Mouse (Mus musculus) CD4-positive, CD25-positive, alpha-beta regulatory T cell, adult 2 months (primary cell): ENCODE data around the gene Hyal2.

ENCODE experiments used
- DNase-seq: peaks from one replicate; pipeline ENCODE4 v3.0.0-alpha.2; 2012; ENCODE audit warnings: low read depth, low spot score

Hyal2 gene

GRCm38 (mm10) chr9:107567702-107568319, at the start of gene Hyal2:
TSS of gene Hyal2 (plus strand) at chr9:107567945.
- no peak for DNase-seq

DNA sequence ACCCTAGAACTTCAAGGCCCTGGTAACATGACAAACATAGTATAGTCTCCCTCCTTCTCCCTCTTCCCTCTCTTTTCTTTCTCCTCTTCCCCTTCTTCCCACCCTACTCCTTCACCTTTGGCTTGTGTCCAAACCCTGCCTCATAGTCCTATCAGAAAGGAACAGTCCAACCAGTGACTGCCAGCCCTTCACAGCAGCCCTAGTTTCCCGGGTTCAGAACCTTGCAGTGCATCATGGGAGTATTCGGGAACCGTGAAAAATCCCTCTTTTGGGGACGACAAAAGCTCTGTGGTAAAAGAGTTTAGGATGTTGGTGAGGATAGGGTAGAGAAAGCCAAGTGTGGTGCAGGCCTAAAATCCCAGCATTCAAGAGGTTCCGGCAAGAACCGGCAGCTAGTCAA, 47.4 kb upstream of the Hyal2 start:
- no peak for DNase-seq

GRCm38 (mm10) chr9:107521190-107521589, 46.6 kb upstream of the Hyal2 start:
- peak; percentile 47 for DNase-seq

- DNase-seq = peak; percentile 58
These were observed 45.9 kb upstream of the Hyal2 start for GRCm38 (mm10) chr9:107521711-107522399.

DNA sequence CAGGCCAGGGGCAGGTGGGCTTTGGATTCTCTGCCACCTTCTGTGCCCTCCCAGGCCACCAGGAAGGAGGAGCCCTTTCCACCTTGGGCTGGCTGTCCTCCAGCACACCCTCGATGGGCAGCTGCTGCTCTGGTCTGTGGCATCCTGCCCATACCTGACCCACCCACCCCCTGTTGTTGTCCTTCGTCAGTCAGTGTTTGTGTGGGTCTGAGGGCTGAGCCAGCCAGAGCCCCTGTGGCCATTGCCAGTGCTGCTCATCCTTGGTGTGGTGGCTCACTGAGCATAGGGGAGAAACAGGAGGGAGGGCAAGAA, 45.4 kb upstream of the Hyal2 start:
- no peak for DNase-seq

GRCm38 (mm10) chr9:107526198-107527026, 41.3 kb upstream of the Hyal2 start:
- peak; percentile 85 for DNase-seq

DNA sequence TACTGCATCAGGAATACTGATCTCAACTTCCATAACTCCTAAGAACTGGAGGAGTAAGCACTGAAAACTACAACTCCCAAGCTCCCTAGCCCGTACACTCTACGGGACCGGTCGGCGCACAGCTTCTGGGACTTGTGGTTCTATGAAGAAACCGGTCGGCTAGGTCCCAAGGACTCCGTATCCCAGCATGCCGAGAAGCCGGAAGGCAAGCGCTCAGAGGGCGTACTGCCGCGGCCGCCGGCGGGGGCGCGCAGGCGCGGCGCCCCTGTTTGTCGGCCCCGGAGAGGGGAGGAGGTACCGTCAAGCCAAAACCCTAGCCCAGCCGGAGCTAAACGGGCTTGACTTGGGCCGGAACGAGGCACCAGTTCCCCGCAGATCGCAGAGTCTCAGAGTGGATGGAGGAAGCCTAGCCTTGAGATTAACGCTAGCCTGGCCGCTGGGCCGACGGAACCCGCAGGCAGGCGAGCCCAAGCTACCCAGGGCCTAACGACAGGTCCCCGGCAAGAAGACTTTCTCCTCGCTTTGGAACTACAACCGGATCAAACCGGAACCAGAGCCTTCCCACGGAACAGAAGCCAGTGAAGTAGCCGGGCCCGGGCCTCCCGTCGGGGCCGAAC, 33.8 kb upstream of the Hyal2 start, which contains the start of gene Tmem115:
Gene Tmem115 (plus strand): TSS at position 155 of the 617 bp plus-strand sequence.
- DNase-seq = peak; percentile 94

DNA sequence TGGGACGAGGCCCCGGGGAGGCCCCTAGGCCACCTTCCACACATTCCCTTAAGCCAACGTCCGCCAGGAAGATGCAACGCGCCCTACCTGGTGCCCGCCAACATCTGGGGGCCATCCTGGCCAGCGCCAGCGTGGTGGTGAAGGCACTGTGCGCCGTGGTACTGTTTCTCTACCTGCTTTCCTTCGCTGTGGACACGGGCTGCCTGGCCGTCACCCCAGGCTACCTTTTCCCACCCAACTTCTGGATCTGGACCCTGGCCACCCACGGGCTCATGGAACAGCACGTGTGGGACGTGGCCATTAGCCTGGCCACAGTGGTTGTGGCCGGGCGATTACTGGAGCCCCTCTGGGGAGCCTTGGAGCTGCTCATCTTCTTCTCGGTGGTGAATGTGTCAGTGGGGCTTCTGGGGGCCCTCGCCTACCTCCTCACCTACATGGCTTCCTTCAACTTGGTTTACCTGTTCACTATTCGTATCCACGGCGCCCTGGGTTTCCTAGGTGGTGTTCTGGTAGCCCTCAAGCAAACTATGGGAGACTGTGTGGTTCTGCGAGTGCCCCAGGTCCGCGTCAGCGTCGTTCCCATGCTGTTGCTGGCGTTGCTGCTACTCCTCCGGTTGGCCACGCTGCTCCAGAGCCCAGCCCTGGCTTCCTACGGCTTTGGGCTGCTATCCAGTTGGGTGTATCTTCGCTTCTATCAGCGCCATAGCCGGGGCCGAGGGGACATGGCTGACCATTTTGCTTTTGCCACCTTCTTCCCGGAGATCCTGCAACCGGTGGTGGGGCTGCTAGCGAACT, 33.1 kb upstream of the Hyal2 start:
- DNase-seq = no peak

GRCm38 (mm10) chr9:107538231-107538630, 29.5 kb upstream of the Hyal2 start:
- no peak for DNase-seq

GRCm38 (mm10) chr9:107538711-107539110, 29.0 kb upstream of the Hyal2 start:
- DNase-seq = no peak

DNA sequence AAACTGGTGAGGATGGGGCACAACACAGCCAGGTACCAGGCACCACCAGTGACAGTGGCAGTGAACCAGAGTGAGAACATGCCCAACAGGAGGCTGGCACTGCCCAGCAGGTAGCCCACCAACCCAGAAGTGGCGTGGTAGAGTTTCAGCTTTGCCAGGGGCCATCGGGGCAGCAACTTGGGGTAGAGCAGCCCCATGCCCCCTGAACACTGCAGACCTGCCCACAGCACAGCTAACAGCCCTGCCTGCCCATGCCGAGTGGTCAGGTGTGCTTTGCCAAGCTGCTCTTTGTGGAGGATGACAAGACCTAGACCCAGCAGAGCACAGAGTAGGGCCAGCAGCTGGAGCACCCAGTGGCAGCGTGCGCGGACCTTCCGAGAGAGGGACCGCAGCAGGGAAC, 27.8 kb upstream of the Hyal2 start:
- DNase-seq = no peak

DNA sequence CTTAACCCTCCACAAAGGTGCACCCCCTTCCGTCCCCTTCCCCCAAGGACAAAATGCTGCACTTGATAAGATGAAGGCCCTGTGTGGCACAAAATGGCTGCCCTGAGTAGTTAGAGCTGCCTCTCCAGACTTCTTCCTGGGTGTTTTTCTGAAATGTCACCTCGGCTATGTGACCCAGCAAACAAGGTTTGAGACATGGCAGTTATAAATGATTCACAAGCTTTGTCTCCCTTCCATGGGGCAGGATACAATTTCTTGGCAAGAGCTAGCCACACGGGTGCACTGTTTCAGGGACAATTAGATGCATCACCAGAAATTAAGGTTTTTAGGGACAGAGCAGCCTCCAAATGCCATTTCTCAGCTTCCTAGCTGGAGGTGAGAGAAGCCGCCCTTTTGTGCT, 27.3 kb upstream of the Hyal2 start:
- DNase-seq = no peak

GRCm38 (mm10) chr9:107541005-107541404, 26.7 kb upstream of the Hyal2 start:
- DNase-seq = no peak

DNA sequence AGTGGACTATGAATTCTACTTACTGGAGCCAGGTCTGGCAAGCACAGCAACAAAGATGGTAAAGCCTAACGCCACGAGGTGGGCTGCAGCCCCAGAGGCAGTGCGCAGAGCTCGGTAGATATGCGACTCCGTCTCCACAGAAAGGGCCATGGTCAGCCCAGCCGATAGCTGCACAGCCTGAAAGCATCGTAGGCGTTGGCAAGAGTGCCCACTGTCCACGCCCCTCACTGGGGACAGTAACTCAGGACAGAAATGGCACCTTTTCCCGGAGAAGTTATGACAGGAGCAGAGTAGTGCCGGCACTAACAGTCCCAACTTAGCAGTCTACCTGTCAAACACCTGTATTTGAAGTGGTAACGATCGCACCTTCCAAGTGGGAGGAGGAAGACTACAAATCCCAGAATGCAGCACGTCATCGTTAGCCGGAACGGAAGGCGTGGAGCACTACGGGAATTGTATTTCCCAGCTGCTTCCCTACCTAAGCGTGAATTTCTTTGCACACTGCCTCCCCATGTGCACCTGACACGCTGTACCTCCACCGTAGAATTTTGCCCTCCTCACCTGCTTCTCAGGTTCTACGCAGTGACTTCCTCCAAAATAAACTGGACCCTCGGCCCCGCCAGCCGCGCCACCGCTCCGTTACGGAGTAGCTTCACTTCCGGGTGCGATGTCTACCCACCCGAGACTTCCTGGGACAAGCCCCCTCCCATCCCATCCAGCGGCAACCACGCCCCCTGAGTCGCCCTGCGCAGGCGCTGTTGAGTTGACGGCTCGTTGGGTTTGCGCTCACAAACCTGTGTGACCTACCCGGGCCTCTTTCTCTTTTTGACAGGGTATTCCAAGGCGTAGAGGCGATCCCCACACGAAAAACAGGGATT, 26.0 kb upstream of the Hyal2 start, which contains the start of the genes Cyb561d2 and Nprl2:
Gene Cyb561d2 (minus strand): TSS at position 720 of the 878 bp plus-strand sequence.
Gene Nprl2 (plus strand): TSS at position 753 of the 878 bp plus-strand sequence.
- DNase-seq = peak; percentile 97

DNA sequence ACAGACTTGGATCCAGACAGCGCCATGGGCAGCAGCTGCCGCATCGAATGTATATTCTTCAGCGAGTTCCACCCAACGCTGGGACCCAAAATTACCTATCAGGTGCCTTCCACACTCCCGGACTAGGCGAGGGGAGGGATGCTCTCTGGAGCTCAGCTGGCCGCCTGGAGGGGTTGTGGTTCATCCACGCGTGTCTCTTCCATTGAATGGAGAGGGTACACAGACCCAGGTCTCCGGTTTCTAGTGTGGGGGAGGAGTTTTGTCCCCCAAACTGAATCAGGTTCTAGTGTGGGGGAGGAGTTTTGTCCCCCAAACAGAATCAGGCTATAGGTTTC, 25.4 kb upstream of the Hyal2 start:
- no peak for DNase-seq

DNA sequence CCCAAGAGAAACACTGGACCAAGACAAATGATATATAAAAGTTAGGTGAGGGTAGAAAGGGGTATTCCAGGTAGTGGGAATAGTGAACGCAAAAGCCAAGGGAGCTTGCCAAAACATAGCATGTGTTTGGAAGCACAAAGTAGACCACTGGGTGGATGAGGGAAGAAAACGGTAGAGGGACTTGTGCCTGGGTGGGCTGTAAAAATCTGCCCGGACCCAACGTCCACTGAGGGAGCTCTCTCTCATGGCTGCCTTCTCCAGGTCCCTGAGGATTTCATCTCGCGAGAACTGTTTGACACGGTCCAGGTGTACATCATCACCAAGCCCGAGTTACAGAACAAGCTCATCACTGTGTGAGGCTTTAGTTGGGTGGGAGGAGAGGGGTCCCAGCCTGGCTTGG, 25.0 kb upstream of the Hyal2 start:
- DNase-seq = no peak

- DNase-seq = no peak
These were observed 24.4 kb upstream of the Hyal2 start for GRCm38 (mm10) chr9:107543299-107543698.

DNA sequence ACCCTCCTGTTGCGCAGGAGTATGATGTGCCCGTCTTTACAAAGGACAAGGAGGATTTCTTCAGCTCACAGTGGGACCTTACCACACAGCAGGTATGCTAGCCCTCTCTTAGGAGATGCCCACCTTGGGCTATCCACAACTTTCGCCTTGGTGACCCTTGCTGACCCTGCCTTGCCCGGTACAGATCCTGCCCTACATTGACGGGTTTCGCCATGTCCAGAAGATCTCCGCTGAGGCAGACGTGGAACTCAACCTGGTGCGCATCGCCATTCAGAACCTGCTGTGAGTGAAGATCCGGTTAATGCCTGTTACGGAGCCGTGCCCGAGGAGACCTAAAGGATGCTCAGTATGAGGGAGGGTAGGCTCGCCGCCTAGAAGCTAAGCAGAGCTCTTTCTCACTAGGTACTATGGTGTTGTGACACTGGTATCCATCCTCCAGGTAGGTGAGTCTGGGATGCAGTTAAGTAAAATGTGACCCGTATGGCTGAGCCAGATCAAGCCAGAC, 23.5 kb upstream of the Hyal2 start:
- DNase-seq = no peak

GRCm38 (mm10) chr9:107544729-107545128, 23.0 kb upstream of the Hyal2 start:
- no peak for DNase-seq

DNA sequence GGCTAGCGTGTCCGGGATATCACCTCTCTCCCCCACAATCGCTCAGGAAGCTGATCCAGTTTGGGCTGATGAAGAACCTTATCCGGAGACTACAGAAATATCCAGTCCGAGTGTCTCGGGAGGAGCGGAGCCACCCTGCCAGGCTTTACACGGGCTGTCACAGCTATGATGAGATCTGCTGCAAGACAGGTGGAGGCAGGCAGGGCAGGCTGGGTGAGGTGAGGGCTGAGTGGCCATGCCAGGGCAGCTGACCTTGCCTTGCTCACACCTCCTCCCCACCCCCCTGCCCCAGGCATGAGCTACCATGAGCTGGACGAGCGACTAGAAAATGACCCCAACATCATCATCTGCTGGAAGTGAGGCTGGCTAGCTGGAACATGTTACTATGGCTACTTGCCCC, 22.5 kb upstream of the Hyal2 start:
- DNase-seq = no peak
